Mouse (Mus musculus) liver, adult 2 months (tissue): ENCODE data around the gene Krt16. TPM values are rescaled to one million over a fixed set of nuclear protein-coding genes. Genes with fewer than 3 reads are reported as not detected.

Experiments used
- DNase-seq: peaks from one replicate; pipeline ENCODE4 v3.0.0-alpha.2; 2011; ENCODE audit warnings: low read depth, low spot score; ENCODE audit errors: extremely low read depth
- H3K27ac ChIP-seq: fragments of 200-500 bp; replicated peaks from 2 replicates; pipeline ENCODE4 v1.5.1; 2012; ENCODE audit warnings: low read depth, mild to moderate bottlenecking, control low read depth, inconsistent platforms, low read length; ENCODE audit not compliant: insufficient read depth
- H3K27me3 ChIP-seq: fragments of 200-500 bp; 2 replicates; pipeline ENCODE4 v1.6.1; 2012; ENCODE audit warnings: mild to moderate bottlenecking, moderate library complexity, low read length, inconsistent platforms; ENCODE audit not compliant: control insufficient read depth, insufficient read depth
- H3K36me3 ChIP-seq: fragments of 200-500 bp; 2 replicates; pipeline ENCODE4 v1.6.1; 2012; ENCODE audit warnings: low read length, inconsistent platforms; ENCODE audit not compliant: control insufficient read depth, insufficient read depth
- H3K4me1 ChIP-seq: fragments of 200-500 bp; 2 replicates; pipeline ENCODE4 v1.6.1; 2011; ENCODE audit warnings: low read length; ENCODE audit not compliant: control insufficient read depth, insufficient read depth
- H3K4me3 ChIP-seq: fragments of 200-500 bp; 2 replicates; pipeline ENCODE4 v1.5.1; 2011; ENCODE audit warnings: low read depth, mild to moderate bottlenecking, control low read depth, low read length, moderate library complexity; ENCODE audit not compliant: insufficient read depth
- H3K79me2 ChIP-seq: fragments of 200-500 bp; 2 replicates; pipeline ENCODE4 v1.6.1; 2012; ENCODE audit warnings: inconsistent platforms, mild to moderate bottlenecking, low read length, moderate library complexity; ENCODE audit not compliant: control insufficient read depth, insufficient read depth
- H3K9ac ChIP-seq: fragments of 200-500 bp; 2 replicates; pipeline ENCODE4 v1.6.1; 2012; ENCODE audit warnings: low read depth, mild to moderate bottlenecking, control low read depth, inconsistent platforms, low read length
- CTCF ChIP-seq: fragments of 200-500 bp; IDR thresholded peaks from 2 replicates; pipeline ENCODE4 v1.5.1; 2011; ENCODE audit warnings: low read depth, low read length, control low read depth
- POLR2A ChIP-seq: fragments of 200-500 bp; IDR thresholded peaks from 2 replicates; pipeline ENCODE4 v1.6.1; 2011; ENCODE audit warnings: low read length, control low read depth; ENCODE audit not compliant: insufficient read depth; ENCODE audit errors: extremely low read depth
- WGBS: fragments of 180-500 bp; shearing (Covaris S2); methylation state at CpG from one replicate; pipeline ENCODE4 v1.1.7; 2018; 5-methylcytosine and 5-hydroxymethylcytosine counted together
- polyA plus RNA-seq: library from polyadenylated mRNA; depleted of rRNA; stranded (reverse); fragments of >200 nt; gene quantifications from 2 replicates; pipeline ENCODE4 v1.2.3, GENCODE M21; 2012
- total RNA-seq: library from RNA; depleted of rRNA; stranded (reverse); fragments of >200 nt; gene quantifications from 2 replicates; pipeline ENCODE4 v1.2.3, GENCODE M21; 2014

Krt16 gene
- total and polyA plus RNA-seq, 2 experiments: not detected

DNA sequence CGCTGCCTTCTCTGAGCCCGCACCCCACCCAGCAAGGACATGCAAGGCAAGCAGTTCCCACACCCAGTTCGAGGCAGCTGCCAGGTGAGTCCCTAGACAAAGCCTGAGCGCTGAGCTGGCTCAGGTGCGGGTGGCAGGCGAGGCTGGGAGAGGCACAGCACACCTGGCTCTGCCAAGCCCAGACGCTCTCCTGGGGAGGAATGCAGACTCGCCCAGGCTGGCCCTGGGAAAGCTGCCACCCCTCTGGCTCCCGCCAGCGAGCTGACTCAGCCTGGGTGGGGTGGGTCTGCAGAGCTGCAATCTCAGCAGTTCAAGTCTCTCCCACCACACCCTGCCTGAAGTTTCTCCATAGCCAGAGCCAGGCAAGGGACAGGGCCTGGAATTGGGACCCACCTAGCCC lies 38.3 kb upstream of the Krt16 start:
- no peaks in the 10 kb centered on the region for H3K4me1 ChIP-seq
- WGBS: 80% methylated on average over 10 of the region's 10 CpGs
- no peak overlapping the region for H3K9ac ChIP-seq
- TF ChIP-seq POLR2A (no peak), CTCF (no peak)
- H3K36me3 ChIP-seq: no peaks in the 10 kb centered on the region
- H3K27me3 ChIP-seq: no peaks in the 10 kb centered on the region
- no peak overlapping the region for H3K4me3 ChIP-seq
- no peaks in the 10 kb centered on the region for H3K79me2 ChIP-seq
- DNase-seq: no peak
- no peak overlapping the region for H3K27ac ChIP-seq

DNA sequence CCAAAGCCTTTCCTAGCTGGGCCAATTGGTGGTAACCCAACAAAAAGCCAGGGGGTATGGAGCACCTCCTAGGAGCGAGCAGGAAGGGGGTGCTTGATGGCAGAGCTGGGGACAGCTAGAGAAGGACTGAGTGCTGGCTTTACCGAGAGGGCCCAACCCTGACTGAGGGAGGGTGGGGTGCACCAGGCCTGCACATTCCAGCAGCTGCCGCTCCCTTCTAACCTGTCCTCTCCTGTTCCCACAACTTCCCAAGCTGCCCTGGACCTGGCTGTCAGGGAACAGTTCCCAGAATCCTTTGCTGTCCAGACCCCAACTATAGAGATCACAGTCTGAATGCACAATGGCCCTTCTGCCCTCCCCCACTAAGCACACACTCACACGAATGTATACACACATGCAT lies 36.3 kb upstream of the Krt16 start:
- Histone ChIP-seq H3K79me2 (no peaks in the 10 kb centered on the region), H3K4me3 (no peak overlapping the region), H3K27ac (no peak overlapping the region), H3K27me3 (no peaks in the 10 kb centered on the region), H3K4me1 (no peaks in the 10 kb centered on the region), H3K36me3 (no peaks in the 10 kb centered on the region), H3K9ac (no peak overlapping the region)
- no peak for DNase-seq
- 87% methylated on average over 4 of the region's 4 CpGs for WGBS
- no peak for TF ChIP-seq POLR2A
- no peak for TF ChIP-seq CTCF

DNA sequence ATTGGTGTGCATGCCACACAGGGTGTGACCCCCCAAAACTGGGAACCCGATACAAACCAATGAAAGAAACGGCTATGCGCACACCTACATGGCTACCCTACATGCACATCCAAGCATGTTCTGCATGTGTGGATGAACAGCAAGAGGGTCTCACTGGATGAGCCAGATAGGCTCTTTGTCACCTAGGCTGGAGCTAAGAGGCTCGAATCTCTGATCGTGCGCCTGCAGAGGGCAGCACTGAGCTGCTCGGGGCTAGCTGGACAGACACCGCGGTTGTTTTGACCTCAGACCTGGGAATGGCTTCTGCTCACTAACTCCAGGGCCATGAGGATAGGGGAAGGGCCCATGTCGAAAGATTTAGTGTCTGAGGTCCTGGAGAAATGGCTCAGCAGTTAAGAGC lies 33.8 kb upstream of the Krt16 start:
- Histone ChIP-seq H3K27ac (no peak overlapping the region), H3K27me3 (no peaks in the 10 kb centered on the region), H3K79me2 (no peaks in the 10 kb centered on the region), H3K9ac (no peak overlapping the region), H3K4me3 (no peak overlapping the region), H3K36me3 (no peaks in the 10 kb centered on the region), H3K4me1 (no peaks in the 10 kb centered on the region)
- TF ChIP-seq POLR2A (no peak), CTCF (peak; percentile 97)
- peak; percentile 43 for DNase-seq
- 19% methylated on average over 10 of the region's 10 CpGs for WGBS

DNA sequence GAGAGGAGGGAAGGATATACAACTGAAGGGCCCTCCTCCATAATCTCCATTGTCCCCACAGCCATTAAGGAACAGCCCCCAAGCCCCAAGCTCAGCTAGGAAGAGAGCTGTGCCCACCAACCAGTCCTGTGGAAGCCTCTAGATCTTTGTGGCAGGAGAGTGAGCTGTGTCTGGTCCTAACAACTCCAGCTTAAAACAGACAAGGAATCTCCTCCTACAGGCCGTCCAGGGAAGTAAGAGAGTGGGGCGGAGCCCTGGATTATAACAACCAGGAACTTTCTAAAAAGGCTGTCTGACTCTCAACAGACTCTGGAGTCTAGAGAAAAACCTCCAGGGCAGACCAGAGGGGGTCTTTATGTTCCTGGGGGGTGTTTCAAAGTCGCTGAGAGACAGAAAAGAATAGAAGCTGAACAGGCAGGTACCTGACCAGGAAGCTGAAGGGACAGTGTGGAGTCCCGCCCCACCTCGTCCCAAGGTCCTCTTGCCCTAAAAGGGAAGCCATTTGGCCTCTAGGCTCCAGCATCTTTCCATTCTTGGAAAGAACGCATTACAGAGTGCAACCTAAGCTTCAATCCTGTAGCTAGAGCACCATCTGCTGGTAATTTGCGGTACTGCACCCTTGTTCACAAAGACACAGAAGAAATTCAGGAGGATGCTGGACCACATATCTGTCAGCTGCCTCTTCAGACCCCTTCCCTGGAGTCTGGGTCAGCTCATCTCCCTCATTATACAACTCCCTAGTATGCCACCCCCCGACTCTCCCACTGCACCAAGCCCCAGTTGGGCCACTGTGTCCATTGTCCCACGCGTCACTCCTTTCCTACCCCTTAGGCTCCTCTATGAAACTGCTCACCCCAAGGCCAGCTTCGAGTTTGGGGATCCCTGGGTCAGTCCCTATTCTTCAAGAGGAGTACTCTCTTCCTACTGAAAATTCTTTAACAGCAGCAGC lies 33.2 kb upstream of the Krt16 start:
- no peak overlapping the region for H3K4me3 ChIP-seq
- DNase-seq: peak; percentile 61
- TF ChIP-seq CTCF (peak; percentile 64), POLR2A (no peak)

DNA sequence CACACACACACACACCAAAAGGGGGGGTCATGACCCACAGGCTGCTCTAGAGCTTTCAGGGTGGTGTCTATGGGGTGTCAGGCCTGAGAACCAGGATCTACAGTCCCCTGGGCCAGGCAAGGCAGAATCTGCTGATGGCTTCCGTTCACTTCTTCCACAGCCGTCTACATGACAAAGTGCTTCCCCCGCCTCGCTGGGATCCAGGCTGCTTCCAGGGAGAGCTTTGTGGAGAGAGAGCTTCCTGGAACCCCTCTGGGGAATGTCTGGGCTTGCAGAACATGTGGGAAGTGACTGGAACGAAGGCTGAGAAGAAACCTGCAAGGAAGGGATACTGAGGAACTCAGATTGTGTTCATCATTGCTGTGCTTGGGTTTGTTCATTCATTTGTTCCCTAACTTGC lies 30.1 kb upstream of the Krt16 start:
- H3K4me3 ChIP-seq: no peak overlapping the region
- TF ChIP-seq POLR2A: no peak
- 69% methylated on average over 5 of the region's 5 CpGs for WGBS
- no peaks in the 10 kb centered on the region for H3K27me3 ChIP-seq
- H3K36me3 ChIP-seq: no peaks in the 10 kb centered on the region
- no peaks in the 10 kb centered on the region for H3K79me2 ChIP-seq
- no peak overlapping the region for H3K9ac ChIP-seq
- DNase-seq: no peak
- H3K27ac ChIP-seq: no peak overlapping the region
- no peaks in the 10 kb centered on the region for H3K4me1 ChIP-seq

More for the DNA sequence above, 33.2 kb upstream of the Krt16 start:
- Histone ChIP-seq H3K27me3 (no peaks in the 10 kb centered on the region), H3K27ac (no peak overlapping the region), H3K9ac (no peak overlapping the region), H3K36me3 (no peaks in the 10 kb centered on the region), H3K4me1 (no peaks in the 10 kb centered on the region), H3K79me2 (no peaks in the 10 kb centered on the region)
- 26% methylated on average over 11 of the region's 11 CpGs for WGBS

DNA sequence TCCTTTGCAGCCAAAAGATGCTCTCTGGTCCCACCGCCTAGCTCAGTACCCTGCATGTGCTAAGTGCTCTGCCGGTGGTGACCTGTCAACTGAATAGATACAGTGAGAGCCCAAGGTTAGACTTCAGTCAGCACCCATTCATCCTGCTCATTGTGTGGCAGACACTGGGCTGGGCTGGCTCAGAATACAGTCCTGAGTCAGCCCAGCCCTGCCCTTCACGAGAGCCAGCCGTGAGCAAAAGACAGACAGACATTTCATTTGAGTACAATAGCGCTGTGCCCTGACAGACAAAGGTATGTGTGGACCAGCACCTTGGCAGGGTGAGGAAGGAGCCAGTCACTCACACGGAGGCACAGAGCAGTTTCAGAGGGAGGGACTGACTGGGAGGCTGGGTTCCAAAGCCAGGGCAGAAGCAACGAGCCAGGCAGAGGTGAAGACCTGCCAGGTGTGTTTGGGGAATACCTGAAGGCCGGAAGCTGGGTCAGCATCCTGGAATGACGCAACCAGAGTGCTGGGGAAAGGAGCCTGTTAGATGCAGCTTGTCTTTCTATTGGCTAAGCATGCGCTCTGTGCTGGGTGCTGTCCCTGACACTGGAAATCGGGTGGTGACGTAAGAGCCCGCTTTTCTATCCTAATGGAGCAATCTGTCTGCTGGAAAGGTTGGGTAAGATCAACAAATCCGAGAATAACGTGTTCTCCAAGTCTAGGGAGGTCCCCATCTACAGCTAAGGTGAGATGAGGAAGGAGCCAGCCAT lies 29.2 kb upstream of the Krt16 start:
- Histone ChIP-seq H3K36me3 (no peaks in the 10 kb centered on the region), H3K27me3 (no peaks in the 10 kb centered on the region), H3K27ac (no peak overlapping the region), H3K9ac (no peak overlapping the region), H3K4me1 (no peaks in the 10 kb centered on the region), H3K79me2 (no peaks in the 10 kb centered on the region), H3K4me3 (no peak overlapping the region)
- TF ChIP-seq CTCF (no peak), POLR2A (no peak)
- WGBS: 39% methylated on average over 15 of the region's 15 CpGs
- no peak for DNase-seq
